Mouse (Mus musculus) CD4-positive, CD25-positive, alpha-beta regulatory T cell, adult 4 months (primary cell): ENCODE data around the gene Hmbs. TPM values are rescaled to one million over a fixed set of nuclear protein-coding genes. Genes with fewer than 3 reads are reported as not detected.
A peak's percentile ranks its signal among the peaks of the same experiment; 100 is the strongest.
"Not testable (repeated sequence)": the region's sequence is repeated elsewhere in the genome, so short reads cannot be mapped to it uniquely, and the experiment has no call there.

Experiments
- ATAC-seq: one replicate; pipeline ENCODE4 v1.8.0; 2017
- polyA plus RNA-seq, 2 experiments: library from polyadenylated mRNA; unstranded; fragments of 100-300 nt; shearing (Covaris generic); gene quantifications; one replicate each; pipeline ENCODE4 v1.2.1; 2017

Gene Hmbs
- polyA plus RNA-seq, 2 experiments from 2014 or later = 23.7 to 24.0 TPM

- ATAC-seq = no peak
Observed at GRCm38 (mm10) chr9:44343290-44343689, 738 bp downstream of the Hmbs start.

- no peak for ATAC-seq
Observed at GRCm38 (mm10) chr9:44342605-44343004, 1.4 kb downstream of the Hmbs start.

- ATAC-seq = no peak
Observed at GRCm38 (mm10) chr9:44342173-44342572, 1.9 kb downstream of the Hmbs start.

- no peak for ATAC-seq
Observed at GRCm38 (mm10) chr9:44341487-44341886, 2.5 kb downstream of the Hmbs start.

GRCm38 (mm10) chr9:44338574-44338973, 5.5 kb downstream of the Hmbs start:
- ATAC-seq = no peak

GRCm38 (mm10) chr9:44337436-44338169, 6.4 kb downstream of the Hmbs start:
- ATAC-seq = no peak

- no peak for ATAC-seq
Observed at GRCm38 (mm10) chr9:44336964-44337363, 7.1 kb downstream of the Hmbs start.

- ATAC-seq = not testable (repeated sequence)
Observed at GRCm38 (mm10) chr9:44336513-44336912, 7.5 kb downstream of the Hmbs start.

- no peak for ATAC-seq
Observed at GRCm38 (mm10) chr9:44336093-44336406, 8.0 kb downstream of the Hmbs start.

- ATAC-seq = no peak
Observed at GRCm38 (mm10) chr9:44335331-44336092, 8.5 kb downstream of the Hmbs start.

- ATAC-seq = peak; percentile 97
Observed at GRCm38 (mm10) chr9:44334396-44335330, 9.4 kb downstream of the Hmbs start, which contains the start of gene H2afx. H2afx (plus strand) TSS chr9:44334694.

- no peak for ATAC-seq
Observed at GRCm38 (mm10) chr9:44332918-44333638, 10.9 kb downstream of the Hmbs start.

- no peak for ATAC-seq
Observed at GRCm38 (mm10) chr9:44330736-44331135, 13.3 kb downstream of the Hmbs start.

GRCm38 (mm10) chr9:44327926-44328325, 16.1 kb downstream of the Hmbs start:
- no peak for ATAC-seq

GRCm38 (mm10) chr9:44327064-44327711, 16.8 kb downstream of the Hmbs start:
- ATAC-seq = peak; percentile 18

GRCm38 (mm10) chr9:44326371-44327063, 17.5 kb downstream of the Hmbs start:
- ATAC-seq = peak; percentile 97

GRCm38 (mm10) chr9:44325768-44326370, 18.2 kb downstream of the Hmbs start, which contains the start of gene Dpagt1:
Dpagt1 (plus strand) TSS chr9:44326019.
- ATAC-seq = no peak

- not testable (repeated sequence) for ATAC-seq
Observed at GRCm38 (mm10) chr9:44325032-44325767, 18.8 kb downstream of the Hmbs start.

- ATAC-seq = no peak
Observed at GRCm38 (mm10) chr9:44324147-44324546, 19.9 kb downstream of the Hmbs start.

GRCm38 (mm10) chr9:44323656-44324055, 20.4 kb downstream of the Hmbs start:
- not testable (repeated sequence) for ATAC-seq
